1 mouse cellular context compared by ENCODE assay signal in genomic region chr2:127204932-127205331, GRCm38 (mm10).
A peak's percentile ranks its signal among the peaks of the same experiment; 100 is the strongest.
TF ChIP-seq lines count a peak whose summit lies in the region.

No protein-coding gene starts in this region.

TF ChIP-seq in CH12.LX, 34 proteins besides CTCF, POLR2A, EP300 and RAD21 (continued from another document):
- TF ChIP-seq KAT2A (IDR thresholded peaks at IDR 0.05; ENCODE audit: insufficient replicate concordance, low read length) = no peak
- peak; percentile 97 for TF ChIP-seq SMC3 (IDR thresholded peaks at IDR 0.05; ENCODE audit: low read depth, low read length)
- no peak for TF ChIP-seq ZKSCAN1 (IDR thresholded peaks at IDR 0.05; ENCODE audit: borderline replicate concordance, low read depth, low read length)
